Mouse (Mus musculus) hematopoietic stem cell, adult 5-6 weeks (primary cell): ENCODE measurements around the gene Apof. TPM values are rescaled to one million over a fixed set of nuclear protein-coding genes. Genes with fewer than 3 reads are reported as not detected.
A peak's percentile ranks its signal among the peaks of the same experiment; 100 is the strongest.

Source experiments
- ATAC-seq, 2 experiments: fragments of 125-278 bp in 1 of 2; replicated peaks in 1 of 2; 2 replicates each; pipeline ENCODE4 v1.8.0; 2016 to 2017; ENCODE audit warnings: inconsistent platforms in 2 of 2, mild to moderate bottlenecking in 2 of 2, moderate number of reproducible peaks in 2 of 2, low read depth in 1 of 2, moderate TSS enrichment in 1 of 2; ENCODE audit not compliant: low FRiP score in 2 of 2, poor library complexity in 2 of 2, severe bottlenecking in 2 of 2, insufficient read depth in 1 of 2, low TSS enrichment in 1 of 2
- total RNA-seq: library from RNA; stranded (forward); fragments of 172-1452, 232-1000 nt; gene quantifications from 2 replicates; pipeline ENCODE4 v1.2.3, GENCODE M21; 2017

Apof gene
- not detected in 2 replicates for total RNA-seq

GRCm38 (mm10) chr10:128268371-128268770 is at the start of gene Apof:
Gene Apof, plus strand, starts transcription at chr10:128268671.
- ATAC-seq = no peak

GRCm38 (mm10) chr10:128221533-128222286 is 46.8 kb upstream of the Apof start:
- ATAC-seq = no peak

DNA sequence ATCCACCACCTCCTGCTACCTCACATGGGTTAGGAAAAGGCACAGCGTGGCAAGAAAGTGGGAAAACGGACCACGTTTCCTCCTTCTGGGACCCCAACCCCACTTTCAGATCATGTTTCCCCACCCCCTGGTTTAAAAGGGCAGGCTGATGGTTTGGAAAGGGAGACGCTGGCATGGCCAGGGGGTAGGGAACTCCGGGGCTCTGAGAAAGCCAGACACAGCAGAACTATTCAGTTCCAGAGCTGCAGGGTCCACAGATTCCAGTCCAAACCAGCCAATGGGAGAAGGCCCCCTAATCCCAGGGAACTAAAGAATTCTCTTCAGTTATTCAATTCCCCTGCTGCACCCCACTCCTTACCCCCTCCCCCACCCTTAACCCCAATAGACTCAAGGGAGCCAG is 43.4 kb upstream of the Apof start:
- ATAC-seq = no peak

DNA sequence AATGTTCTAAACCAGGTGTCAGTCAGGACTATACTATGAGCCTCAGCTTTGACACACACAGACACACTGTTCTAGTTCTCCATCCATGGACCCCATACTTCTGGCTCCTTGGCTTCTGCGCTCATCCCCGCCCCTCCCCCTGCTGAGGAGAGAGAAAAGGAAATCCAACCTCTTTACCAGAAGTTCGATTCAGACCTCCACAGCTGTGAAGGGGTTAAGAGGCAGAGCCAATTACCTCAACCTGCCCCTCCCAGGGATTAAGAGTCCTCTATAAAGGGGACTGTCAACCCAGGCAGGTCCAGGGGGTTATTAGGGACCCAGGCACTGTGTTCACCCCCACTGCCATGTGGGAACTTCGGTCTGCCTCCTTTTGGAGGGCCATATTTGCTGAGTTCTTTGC is 42.9 kb upstream of the Apof start, which contains the start of gene Mip:
Mip (plus strand) TSS at position 301 of the 400 bp plus-strand sequence.
- ATAC-seq = no peak

GRCm38 (mm10) chr10:128227592-128227991 is 40.9 kb upstream of the Apof start:
- ATAC-seq = no peak

DNA sequence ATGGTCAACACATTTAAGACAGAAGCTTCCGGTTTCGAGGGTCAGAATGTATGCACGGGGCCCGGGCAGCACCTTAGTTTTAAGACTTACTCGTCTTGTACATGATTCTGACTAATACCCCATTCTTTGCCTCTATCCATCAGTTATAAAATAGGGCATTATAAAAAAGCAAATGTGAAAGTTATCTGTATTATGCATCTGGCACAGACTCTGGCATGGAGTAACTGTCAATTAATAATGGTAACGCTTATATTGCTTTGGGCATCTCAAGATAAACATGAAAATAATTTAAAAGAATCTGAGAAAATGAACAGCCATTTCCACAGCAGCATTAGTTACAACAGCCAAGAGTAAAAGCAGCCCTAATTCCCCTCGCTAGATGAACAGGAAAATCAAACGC is 40.5 kb upstream of the Apof start:
- ATAC-seq = no peak

DNA sequence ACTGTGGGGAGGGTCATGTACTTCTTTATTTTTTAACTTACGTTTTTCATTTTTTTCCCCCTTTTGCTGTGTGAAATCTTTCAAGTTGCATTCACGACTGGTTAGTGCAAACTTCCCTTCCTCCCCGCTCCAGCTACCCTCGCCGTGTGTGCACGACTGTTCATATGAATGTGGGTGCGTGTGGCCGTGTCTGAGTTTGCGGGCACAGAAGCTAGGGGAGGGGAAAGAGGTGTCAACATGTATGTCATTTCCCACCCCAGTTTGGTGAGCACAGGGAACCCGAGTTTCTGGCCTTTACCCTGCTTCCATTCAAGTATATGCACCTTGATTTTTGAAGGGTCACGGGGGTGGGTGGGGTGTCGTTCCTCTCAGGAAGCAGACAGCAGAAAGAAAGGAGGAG is 37.9 kb upstream of the Apof start:
- no peak for ATAC-seq

GRCm38 (mm10) chr10:128231146-128231545 is 37.3 kb upstream of the Apof start:
- peak in 1 of 2 experiments; percentile 19; a peak in 1 of 4 replicates for ATAC-seq

GRCm38 (mm10) chr10:128231697-128232419 is 36.6 kb upstream of the Apof start, which contains the start of gene Timeless:
Gene Timeless, plus strand, starts transcription at chr10:128232065.
- peak; percentile 39 to 64 for ATAC-seq

GRCm38 (mm10) chr10:128232420-128232985 is 36.0 kb upstream of the Apof start:
- ATAC-seq = peak; percentile 61 to 66

DNA sequence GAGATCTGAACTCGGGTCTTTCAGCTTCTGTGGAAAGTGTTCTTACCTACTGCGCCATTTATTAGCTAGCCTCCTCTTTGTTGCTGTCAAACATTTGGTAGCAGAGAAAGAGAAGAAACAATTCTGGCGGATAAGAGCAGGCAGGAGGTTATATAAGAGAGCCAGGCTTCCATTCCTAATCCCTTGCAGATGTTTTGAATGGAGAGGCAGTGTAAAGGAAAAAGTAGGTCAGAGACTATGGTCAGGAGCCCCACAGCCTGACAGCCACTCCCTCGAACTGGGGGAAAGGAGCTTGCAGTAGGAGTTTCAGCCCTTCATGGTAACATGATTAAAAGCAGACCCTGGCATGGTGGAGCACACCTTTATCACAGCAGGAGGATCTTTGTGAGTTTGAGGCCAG is 32.1 kb upstream of the Apof start:
- ATAC-seq = no peak

DNA sequence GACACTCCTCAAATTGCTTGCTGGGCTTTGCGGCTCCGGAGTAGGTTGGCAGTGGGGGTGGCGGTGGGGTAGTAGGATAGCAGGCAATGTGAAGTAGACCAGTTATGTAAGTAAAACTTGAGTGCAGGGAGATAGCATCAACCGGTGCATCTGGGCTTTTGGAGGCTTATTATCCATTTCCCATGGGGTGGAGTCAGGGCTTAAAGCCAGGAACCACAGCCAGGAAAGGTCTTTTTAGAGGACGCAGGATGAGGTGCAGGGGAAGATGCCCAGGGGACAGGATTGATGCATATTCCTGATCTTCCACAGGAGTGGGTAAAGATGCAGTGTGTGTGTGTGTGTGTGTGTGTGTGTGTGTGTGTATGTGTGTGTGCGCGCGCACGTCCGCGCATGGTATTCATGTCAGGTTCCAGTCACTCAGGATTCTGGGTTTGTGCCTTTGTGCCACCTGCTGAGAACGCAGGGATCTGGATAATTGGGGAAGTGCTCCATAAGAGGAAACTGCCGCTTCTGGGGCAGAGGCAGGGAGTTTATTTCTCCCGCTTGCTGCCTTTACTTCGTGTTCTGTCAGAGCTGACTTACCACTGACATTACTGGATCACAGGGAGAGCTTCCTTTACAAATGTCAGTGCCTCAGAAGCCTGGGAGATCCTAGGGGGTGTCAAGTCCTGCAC is 30.5 kb upstream of the Apof start:
- ATAC-seq = no peak

GRCm38 (mm10) chr10:128239140-128239539 is 29.3 kb upstream of the Apof start:
- ATAC-seq = no peak

- ATAC-seq = 0 out of 4 replicates have a peak, but pooled peaks of 1 of the 2 experiments have one; percentile 17
Measured at GRCm38 (mm10) chr10:128240131-128240530, 28.3 kb upstream of the Apof start.

DNA sequence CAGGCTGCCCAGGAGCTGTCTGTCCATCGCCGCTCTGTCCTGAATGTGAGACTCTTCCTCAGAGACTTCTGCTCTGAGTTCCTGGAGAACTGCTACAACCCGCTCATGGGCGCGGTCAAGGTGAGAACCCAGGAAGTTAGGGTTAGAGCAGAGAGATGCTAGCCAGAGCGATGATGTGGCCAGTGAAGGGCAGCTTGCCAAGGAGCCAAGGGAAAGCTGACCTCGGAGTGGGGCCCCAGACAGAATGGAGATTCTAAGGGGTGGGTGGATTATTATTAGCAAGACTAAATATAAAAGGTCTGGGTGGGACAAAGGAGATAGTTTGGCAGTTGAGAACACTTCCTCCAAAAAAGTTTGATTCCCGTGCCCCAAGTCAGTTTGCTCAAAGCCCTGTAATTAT is 25.2 kb upstream of the Apof start:
- no peak for ATAC-seq

DNA sequence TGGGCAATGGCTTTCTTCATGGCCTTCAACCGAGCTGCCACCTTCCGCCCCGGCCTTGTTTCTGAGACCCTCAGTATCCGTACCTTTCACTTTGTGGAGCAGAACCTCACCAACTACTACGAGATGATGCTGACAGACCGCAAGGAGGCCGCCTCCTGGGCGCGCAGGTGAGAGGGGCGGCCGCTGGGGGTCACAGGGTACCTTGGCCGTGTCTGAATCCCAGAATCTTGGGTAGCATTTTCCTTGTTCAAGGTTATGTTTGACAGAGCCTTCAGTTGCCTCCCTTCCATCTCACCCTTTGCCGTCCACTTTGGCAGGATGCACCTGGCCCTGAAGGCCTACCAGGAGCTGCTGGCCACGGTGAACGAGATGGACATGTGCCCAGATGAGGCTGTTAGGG is 24.4 kb upstream of the Apof start:
- ATAC-seq = no peak

DNA sequence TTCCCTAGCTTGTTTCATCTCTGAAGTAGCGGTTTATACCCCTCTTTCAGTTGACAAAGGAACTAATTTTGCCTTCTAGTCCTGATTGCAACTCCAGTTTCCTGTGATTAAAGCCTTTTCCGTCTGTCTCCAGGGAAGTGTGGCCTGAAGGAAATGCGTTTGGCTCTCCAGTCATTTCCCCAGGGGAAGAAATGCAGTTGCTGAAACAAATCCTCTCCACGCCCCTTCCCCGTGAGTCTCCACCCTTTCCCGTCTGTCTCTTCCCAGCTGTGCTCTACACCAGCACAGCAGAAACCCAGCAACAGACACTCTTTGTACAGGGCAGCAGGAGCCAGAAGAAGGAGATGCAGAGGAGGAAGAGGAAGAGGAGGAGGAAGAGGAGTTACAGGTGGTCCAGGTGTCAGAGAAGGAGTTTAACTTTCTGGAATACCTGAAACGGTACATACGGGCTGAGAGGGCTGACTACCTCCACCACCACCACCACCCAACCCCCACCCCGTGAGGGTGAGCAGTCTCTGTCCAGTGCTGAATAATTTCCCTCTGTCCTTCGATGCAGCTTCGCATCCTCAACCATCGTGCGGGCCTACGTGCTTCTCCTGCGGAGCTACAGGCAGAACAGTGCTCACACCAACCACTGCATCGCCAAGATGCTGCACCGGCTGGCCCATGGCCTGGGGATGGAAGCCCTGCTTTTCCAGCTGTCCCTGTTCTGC is 21.3 kb upstream of the Apof start:
- ATAC-seq = no peak
